Mouse (Mus musculus): ENCODE measurements around the gene Myh13.

Gene Myh13

DNA sequence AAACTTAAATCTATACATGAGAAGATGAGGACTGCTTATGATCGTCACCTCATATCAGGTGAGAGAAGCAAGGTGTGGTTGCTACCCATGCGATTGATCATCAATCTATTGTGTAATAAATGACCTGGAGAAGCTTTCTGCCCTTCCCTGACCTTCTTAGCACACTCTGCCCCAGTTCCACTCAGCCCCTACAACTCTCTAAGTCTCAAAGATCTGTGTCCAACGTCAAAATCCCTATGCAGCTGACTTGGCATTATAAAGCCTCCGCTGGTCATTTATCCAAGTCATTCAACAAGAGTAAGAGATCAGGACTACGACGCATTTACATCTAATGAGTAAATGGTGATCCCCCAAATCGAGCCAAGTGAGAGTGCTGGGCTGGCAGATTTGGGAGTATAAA lies at the start of gene Myh13:
TSS of gene Myh13 (plus strand) at position 301 of the 400 bp plus-strand sequence.
- no peak for DNase-seq (ENCODE audit: low read depth)

DNA sequence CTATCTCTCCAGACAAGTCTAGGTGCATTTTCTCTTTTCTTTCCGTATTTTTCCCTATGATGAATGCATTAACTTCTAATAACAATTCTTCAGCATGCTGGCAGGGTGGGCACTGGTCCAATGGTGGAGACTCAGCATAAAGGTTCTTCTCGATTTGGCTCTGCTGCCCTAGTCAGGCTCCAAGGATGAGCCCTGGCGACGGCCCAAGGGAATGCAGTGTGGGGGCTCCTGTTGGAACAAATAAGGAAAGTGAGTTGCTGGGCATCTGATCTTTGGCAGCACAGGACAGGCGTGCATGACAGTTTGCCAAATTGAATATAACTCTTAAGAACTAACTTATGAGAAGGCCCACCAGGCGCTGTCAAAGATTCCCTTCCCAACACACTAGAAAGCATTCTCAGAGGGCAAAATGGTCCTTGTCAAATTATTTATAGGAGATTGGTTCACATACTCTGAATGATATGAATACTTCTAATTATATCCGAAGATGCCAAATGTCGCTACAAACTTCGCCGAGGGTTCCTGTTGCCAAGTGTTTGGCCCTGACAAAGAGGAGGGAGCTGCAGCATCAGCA lies 44.8 kb upstream of the Myh13 start, which contains the start of gene Myh8:
TSS of gene Myh8 (plus strand) at position 524 of the 574 bp plus-strand sequence.
- no peak for DNase-seq (ENCODE audit: low read depth)

DNA sequence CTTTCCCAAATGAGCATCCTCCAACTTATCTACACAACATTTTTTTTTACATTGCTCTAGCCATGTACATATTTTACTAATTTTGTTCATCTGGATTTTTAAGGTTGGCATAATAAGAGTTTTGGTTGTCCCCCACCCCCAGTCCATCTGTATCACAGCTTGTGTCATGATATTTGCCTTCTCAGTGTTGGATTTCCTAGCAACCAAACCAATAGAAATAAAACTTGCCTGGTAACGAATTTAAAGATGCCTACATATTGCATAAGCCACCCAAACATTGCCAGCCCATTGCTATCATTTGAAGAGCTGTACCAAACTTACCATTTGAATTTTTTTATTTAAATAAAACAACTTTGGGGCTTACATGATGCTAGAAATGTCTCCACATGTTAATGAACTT lies 28.0 kb upstream of the Myh13 start:
- no peak for DNase-seq (ENCODE audit: low read depth)

DNA sequence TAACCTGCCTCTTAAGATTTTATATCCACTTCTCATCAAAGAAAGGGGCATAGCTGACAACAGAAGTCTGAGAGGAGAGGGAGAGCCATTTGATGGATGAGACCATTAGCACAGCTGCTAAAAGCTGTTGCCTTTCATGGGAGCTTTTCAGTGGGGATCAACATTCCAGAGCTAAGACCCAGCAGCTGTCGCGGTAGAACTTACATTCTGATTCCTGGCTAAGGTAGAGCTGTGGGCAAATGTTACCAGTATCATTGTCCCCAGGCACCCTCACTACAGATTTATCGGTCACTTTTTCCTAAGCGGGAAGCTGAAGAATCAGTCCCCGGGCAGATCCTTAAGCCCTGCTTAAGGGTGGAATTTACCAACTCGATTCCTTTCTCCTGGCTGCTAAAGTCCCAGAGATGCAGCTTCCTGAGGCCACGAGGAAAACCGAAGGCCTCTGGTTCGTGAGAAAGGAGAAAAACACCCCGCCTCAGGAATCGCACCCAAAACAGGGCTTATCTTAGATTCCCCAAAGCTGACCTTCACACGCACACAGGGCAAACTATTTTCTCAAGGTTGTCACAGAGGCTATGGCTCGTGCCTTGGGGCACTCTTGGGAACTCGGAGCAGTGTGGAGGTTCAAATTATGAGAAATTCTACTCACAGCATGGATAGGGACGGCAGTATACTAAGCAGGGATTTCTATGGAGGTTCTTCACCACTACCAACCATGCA lies 7.6 kb upstream of the Myh13 start:
- no peak for DNase-seq (ENCODE audit: low read depth)

DNA sequence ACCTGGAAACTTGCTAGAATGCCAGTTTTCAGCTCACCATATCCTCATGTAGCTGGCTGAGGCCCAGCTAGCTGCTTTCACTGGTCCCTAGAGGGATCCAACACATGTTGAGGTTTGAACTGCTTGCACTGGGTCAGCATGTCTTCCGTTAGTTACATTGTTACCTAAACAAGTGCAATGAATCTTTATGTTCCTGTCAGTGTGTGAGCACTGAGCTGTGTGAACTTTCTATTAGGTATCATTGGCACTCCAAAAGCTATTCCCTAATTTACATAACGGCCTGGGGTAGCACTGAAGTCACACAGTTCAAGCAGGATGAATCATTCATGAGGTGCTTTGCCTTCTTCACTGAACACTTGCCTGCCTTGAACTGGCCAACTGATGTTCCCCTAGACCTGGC lies 5.1 kb downstream of the Myh13 start:
- no peak for DNase-seq (ENCODE audit: low read depth)

DNA sequence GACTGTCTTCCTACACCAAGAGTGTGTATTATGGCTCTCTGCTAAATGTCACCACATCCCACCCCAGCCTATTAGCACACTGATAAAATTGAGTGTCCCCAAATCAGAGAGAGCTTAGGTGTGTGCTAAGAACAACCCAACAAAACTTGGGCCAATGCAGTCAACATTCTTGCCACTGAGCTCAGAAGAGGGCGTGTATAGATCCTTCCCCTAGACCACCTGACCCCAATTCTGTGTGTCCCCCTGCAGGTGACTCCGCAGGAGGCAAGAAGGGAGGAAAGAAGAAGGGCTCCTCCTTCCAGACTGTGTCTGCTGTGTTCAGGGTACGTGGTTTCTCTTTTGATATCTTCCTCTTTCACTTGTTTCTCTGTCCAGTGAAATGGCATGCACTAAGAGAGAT lies 23.1 kb downstream of the Myh13 start:
- no peak for DNase-seq (ENCODE audit: low read depth)

DNA sequence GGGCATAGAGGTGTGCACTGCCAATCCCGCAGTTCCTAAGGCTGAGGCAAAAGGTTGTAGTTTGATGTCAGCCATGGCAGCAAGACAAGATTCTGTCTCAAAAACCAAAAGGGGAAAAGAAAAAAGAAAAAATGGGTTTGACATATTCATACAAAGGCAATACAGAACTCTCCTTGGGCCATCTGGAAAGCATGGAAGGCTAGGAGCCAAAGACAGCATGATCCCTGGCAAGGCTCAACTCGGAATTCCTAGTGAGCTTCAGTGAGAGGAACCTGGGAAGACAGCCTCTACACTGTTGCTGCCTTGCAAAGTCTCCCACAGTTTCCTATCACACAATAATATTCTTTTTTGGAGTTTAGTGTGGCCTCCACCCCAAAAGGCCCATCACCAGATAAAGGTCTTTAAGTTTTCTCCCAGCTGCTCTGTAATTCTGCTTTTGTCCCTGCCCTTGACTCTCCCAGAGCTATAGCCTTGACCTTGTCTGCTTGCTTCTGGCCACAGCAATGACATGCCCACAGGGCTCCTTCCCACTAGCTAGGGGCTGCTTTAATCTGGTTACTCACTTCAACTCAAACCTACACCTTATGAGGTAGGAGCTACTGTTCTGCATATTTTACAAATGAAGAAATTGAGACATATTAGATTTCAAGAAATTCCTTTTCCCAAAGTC lies 23.9 kb downstream of the Myh13 start:
- DNase-seq (ENCODE audit: low read depth) = no peak

DNA sequence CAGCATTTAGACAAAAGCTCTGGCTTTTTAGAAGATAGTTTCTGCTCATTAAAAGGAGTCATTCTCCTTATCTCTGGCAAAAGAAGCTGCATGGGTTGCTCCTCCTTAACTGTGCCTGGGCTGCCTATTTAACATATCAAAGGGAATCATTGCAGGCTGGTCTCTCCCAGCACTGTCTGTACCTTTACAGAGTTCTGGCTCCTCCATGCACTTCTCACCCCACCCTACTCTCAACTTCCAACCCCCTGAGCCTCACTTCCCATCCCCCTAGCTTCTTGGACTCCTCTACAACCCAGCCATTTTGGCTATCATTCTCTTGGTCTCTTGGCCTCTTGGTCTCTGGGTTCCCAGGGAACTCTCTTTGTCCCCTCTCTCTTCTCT lies 24.4 kb downstream of the Myh13 start:
- DNase-seq (ENCODE audit: low read depth) = no peak

DNA sequence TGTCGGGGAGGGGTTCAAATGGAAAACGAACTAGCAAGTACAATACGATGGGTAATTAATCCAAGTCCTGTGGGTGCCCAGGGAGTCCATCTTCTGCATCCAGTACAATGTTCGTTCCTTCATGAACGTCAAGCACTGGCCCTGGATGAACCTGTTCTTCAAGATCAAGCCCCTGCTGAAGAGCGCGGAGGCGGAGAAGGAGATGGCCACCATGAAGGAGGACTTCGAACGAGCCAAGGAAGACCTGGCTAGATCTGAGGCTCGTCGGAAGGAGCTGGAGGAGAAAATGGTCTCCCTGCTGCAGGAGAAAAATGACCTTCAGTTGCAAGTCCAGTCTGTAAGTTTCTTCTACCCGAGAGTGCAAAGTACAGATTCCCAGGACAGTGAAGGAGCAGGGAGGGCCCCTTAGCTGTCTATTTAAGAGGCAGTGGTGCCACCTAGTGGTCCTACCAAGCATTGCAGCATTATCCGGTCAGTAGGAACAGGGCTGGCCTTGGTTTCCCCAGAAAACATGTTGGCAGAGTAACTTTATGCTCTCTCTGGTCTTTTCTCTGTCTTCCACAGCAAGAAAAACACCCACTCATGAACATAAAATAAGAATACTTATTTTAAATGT lies 28.8 kb downstream of the Myh13 start:
- DNase-seq (ENCODE audit: low read depth) = peak; percentile 22

DNA sequence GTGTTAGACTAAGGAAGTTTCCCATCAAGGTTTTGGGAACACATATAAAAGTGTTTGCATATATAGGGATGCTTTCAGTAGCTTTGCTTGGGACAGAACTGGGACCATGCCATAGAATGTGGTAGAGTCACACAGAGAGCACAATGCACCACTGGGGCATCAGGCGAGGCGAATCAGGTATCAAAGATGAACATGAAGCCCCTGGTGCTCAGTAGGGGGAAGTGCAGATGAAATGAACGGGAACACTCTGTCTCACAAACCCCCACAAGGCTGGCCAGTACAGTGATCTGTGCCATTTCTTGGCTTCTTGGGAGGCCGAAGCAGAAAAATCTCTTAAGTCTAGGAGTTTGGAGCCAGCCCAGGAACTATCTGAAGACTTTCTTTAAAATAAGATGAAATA lies 31.6 kb downstream of the Myh13 start:
- no peak for DNase-seq (ENCODE audit: low read depth)

DNA sequence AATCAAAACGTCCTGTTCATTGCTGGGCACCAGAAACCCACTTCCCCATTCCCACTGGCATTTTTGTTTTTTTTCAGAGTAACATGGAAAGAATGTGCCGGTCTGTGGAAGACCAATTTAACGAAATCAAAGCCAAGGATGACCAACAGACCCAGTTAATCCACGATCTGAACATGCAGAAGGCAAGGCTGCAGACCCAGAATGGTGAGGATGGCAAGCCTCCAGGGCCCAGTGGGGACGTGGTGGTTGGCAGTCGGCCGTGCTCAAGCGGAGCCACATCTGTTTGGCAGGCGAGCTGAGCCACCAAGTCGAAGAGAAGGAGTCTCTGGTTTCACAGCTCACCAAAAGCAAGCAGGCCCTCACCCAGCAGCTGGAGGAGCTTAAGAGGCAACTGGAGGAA lies 36.6 kb downstream of the Myh13 start:
- DNase-seq (ENCODE audit: low read depth) = no peak

DNA sequence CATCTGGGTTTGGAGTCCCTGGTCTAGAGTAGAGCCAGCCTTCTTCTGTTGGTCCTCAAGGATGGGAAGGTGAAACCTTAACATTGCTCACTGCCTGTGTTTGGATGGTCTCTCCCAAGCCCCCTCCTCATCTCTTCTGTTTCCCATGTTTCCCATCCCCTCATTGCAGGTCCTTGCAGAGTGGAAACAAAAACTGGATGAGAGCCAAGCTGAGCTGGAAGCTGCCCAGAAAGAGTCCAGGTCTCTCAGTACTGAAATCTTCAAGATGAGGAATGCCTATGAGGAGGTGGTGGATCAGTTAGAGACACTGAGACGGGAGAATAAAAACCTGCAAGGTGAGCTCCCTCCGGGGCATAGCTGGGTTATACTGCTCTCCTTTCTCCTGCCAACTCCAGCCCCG lies 40.8 kb downstream of the Myh13 start:
- no peak for DNase-seq (ENCODE audit: low read depth)

DNA sequence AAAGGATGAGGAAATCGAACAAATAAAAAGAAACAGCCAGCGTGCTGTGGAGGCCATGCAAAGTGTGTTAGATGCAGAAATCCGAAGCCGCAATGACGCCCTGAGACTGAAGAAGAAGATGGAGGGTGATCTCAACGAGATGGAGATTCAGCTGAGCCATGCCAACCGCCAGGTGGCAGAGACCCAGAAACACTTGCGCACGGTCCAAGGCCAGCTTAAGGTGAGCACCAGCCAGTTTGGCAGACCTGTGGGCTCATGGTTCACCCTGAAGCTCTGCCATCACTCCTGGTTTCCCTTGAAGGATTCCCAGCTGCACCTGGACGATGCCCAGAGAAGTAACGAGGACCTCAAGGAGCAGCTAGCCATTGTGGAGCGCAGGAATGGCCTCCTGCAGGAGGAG lies 43.1 kb downstream of the Myh13 start:
- DNase-seq (ENCODE audit: low read depth) = no peak

DNA sequence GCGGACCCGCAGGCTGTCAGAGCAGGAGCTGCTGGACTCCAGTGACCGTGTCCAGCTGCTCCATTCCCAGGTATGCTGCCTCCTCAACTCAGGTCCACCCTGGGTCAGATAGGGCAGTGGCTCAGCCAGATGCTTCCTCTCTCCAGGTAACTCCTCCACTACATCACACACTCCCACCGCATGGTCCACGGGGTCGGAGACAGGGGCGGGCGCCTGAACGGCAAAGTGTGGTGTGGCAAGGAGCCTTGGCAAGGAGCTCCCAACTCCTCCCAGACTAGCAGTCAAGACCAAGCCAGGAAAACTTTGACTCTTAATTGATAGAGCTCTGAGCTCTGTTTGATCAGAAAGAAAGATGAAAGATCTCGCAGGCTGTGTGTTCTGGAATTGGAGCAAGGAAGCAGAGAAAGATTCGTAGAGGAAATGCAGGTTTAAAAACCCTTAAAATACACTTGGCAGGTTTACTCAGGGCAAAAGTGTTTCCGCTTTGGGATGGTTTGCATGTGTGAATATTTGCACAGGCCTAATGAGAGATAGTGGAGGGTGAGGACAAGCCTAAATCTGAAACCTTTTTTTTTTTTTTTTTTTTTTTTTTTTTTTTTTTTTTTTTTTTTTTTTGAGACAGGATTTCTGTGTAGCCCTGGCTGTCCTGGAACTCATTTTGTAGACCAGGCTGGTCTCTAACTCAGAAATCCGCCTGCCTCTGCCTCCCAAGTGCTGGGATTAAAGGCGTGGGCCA lies 43.7 kb downstream of the Myh13 start:
- DNase-seq (ENCODE audit: low read depth) = no peak

DNA sequence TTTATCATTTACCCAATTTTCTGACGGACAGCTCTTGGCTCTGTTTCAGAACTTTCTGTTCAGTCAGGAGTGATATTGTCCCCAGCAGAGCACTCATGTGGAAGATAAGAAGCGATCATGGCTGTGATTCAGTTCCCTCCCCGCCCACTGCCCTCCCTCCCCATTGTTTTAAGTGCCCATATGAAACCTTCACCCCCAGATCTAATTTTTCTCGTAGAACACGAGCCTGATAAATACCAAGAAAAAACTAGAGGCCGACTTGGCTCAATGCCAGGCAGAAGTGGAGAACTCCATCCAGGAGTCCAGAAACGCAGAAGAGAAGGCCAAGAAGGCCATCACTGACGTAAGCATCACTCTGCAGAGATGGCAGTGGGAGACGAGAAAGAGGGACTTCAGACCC lies 45.5 kb downstream of the Myh13 start:
- no peak for DNase-seq (ENCODE audit: low read depth)

DNA sequence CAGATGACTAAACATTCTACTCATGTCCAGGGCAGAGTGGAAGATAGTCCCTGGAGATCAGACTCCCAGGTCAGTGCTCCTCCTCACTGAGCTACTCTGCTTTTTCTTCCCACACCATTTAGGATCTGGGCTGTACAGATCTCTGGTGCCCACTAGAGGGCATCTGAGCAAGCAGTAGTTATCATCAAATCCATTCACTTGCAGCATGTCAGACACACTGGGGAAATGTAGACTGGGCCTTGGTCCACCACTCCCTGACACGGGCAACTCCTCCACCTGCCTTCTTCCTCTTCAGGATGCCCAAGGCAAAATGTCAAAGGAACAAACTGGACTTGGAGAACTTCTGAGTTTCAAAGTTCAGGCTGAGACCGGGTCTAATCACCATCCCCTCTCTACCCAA lies 51.9 kb downstream of the Myh13 start:
- peak; percentile 2 for DNase-seq (ENCODE audit: low read depth)

DNA sequence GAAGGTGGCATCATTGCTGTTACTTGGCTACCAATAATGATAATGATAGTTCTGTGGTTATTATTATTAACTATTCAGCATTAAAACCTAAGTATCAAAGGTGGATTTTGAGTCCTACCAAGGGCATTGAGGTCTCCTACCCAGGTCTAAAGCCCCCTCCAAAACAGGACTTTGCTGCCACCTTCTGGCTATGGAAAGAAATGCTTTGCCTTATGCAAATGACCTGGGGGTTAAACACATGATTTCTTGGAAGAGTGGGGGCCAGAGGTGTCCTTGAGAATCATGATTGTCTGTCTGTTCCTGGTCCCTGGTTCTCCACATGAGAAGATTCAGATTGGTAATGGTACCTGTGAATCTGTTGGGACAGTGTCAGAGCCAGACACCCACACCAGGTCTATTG lies 54.9 kb downstream of the Myh13 start:
- DNase-seq (ENCODE audit: low read depth) = no peak

DNA sequence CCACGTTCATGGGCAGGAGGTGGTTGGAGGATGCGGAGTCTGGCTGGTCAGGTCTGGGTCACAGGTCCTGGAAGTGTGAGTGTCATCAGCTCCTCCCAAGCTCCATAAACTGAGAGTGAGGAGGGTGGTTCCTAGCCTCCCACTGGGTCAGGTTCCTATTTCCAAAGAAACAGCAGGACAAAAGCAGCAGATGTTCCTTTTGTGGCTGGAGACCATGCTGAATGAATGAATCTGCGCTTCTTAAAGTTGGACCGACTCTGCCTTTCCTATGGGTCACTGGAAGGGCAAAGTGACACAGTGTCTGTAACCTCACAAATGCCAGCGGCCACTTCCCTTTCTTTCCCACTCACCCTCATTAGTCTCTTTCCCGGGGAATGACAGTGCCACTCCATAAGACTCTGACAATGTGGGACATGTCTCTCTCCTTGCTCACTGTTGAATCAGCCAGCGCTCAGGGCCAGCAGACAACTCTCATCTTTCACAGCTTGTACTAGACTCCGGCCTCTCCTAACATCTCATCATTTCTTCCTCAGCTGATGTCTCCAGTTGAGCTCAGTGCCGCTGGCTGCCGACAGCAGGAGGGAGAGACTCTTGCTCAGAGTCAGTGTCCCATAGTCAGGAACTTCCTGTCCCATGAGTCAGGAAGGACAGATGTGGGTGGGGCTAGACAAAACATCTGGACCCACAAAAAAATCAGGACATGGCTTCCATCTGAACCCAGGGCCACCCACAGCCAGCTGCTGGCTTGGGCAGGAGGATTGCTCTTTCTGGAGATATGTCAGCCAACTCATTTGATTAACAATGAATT lies 58.4 kb downstream of the Myh13 start:
- DNase-seq (ENCODE audit: low read depth) = no peak

DNA sequence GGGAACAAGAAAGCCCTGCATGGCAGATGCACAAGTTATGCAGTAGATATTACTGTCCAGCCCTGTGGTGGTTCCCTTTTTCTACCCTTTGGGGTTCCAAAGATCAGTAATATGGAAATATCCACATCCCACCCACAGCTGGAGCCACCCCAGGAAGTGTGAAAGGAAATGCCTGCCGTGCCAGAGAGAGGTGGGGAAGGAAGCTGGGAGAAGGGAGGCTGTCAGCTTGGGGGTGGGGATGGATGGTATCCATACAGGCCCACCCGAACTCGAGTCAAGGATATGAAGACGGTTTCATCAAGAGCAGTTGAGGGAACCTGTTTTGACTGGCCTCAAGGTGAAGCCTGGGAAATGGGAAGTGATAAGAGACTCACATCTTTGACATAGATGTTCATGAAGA lies 60.4 kb downstream of the Myh13 start:
- DNase-seq (ENCODE audit: low read depth) = no peak

DNA sequence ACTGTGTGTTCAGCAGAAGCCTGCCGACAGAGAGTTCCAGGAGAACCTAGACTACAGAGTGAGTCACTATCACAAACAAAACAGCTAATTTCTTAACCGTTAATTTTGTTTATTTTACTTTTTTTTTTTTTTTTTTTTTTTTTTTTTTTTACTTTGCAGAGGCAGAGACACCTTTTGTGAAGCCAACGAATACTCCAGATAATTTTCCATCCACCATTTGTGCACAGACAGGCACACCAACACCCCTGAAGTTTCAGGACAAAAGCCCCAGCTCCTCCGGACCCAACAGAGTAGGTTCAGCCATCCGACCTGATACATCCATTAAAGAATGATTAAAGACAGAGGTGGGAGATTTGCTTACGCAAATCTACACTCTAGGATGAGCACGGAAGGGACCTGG lies 63.2 kb downstream of the Myh13 start:
- DNase-seq (ENCODE audit: low read depth) = no peak

DNA sequence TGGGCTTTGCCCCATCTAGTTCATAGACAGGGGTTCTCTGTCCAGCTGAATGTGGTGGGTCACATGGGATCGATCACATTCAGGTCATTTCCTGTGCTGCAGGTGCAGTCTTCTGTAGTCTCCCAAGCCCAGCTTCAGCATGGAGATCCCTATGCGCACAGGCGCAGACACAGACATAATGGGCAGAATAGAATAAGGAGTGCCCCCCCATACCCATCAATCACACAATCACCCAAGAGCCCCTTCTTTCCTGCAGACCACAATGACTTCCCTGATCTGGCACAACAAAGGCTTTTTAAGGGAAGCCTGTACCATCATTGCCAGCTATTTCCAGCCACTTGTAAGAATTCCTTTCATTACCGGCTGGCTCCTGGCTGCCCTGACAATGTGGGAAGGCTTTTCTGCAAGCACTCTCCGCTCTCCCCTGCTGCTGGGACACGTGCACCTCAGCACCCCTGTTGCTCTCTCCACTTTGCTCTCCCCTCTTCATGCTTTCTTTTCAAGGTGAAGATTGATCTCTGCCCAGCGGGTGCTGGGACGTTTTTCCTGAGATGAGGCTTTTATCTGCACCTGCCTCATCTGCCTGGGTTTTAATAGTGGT lies 65.5 kb downstream of the Myh13 start:
- no peak for DNase-seq (ENCODE audit: low read depth)

All from naive thymus-derived CD4-positive, alpha-beta T cell, adult 2 months (primary cell).